Mouse (Mus musculus) MEL (cell line): ENCODE results near the gene 1810010D01Rik. TPM values are rescaled to one million over a fixed set of nuclear protein-coding genes. Genes with fewer than 3 reads are reported as not detected.

Experiments
- DNase-seq: peaks from one replicate; pipeline ENCODE4 v3.0.0; 2011; ENCODE audit warnings: low read depth, low spot score
- H3K27ac ChIP-seq: 2 replicates; pipeline ENCODE4 v1.5.1; 2012; ENCODE audit warnings: low read depth, mild to moderate bottlenecking, control low read depth, low read length, moderate library complexity; ENCODE audit not compliant: control insufficient read depth
- H3K27me3 ChIP-seq, 2 experiments: fragments of 150-350 bp in 1 of 2; sonication (generic) in 1 of 2; 2 replicates each; pipeline ENCODE4 v1.6.1; 2012; ENCODE audit warnings: low read length in 2 of 2, mild to moderate bottlenecking in 2 of 2, improper control_type of control experiment in 1 of 2, moderate library complexity in 1 of 2; ENCODE audit not compliant: insufficient read depth in 2 of 2, control insufficient read depth in 1 of 2
- H3K36me3 ChIP-seq, 2 experiments: 2 replicates each; pipeline ENCODE4 v1.6.1; 2012 to 2014; ENCODE audit warnings: low read length in 2 of 2, improper control_type of control experiment in 1 of 2, inconsistent platforms in 1 of 2, mild to moderate bottlenecking in 1 of 2; ENCODE audit not compliant: insufficient read depth in 2 of 2, control insufficient read depth in 1 of 2
- H3K4me1 ChIP-seq, 2 experiments: fragments of 150-350 bp in 1 of 2; sonication (generic) in 1 of 2; 2 replicates each; pipeline ENCODE4 v1.6.1; 2012; ENCODE audit warnings: low read length in 2 of 2, improper control_type of control experiment in 1 of 2, mild to moderate bottlenecking in 1 of 2; ENCODE audit not compliant: insufficient read depth in 2 of 2, control insufficient read depth in 1 of 2
- H3K4me3 ChIP-seq, 2 experiments: fragments of 150-350 bp in 1 of 2; sonication (generic) in 1 of 2; 2 replicates each; pipeline ENCODE4 v1.5.1; 2012; ENCODE audit warnings: low read depth in 2 of 2, low read length in 2 of 2, mild to moderate bottlenecking in 2 of 2, moderate library complexity in 2 of 2, control low read depth in 1 of 2, improper control_type of control experiment in 1 of 2; ENCODE audit not compliant: control insufficient read depth in 1 of 2, insufficient read depth in 1 of 2
- H3K79me2 ChIP-seq: 2 replicates; pipeline ENCODE4 v1.6.1; 2012; ENCODE audit warnings: mild to moderate bottlenecking, low read length, moderate library complexity; ENCODE audit not compliant: control insufficient read depth, poor library complexity, insufficient read depth
- H3K9ac ChIP-seq: 2 replicates; pipeline ENCODE4 v1.6.1; 2012; ENCODE audit warnings: low read depth, mild to moderate bottlenecking, control low read depth, low read length, moderate library complexity; ENCODE audit not compliant: control insufficient read depth, poor library complexity, severe bottlenecking
- H3K9me3 ChIP-seq: fragments of 150-350 bp; sonication (generic); replicated peaks from 2 replicates; pipeline ENCODE4 v1.6.1; 2012; ENCODE audit warnings: mild to moderate bottlenecking, low read length, improper control_type of control experiment, moderate library complexity; ENCODE audit not compliant: insufficient read depth
- BHLHE40 ChIP-seq: IDR thresholded peaks from 2 replicates; pipeline ENCODE4 v1.6.1; 2012; ENCODE audit warnings: low read depth, mild to moderate bottlenecking, inconsistent platforms, low read length, improper control_type of control experiment, borderline replicate concordance
- CHD1 ChIP-seq: IDR thresholded peaks from 2 replicates; pipeline ENCODE4 v1.6.1; 2012; ENCODE audit warnings: low read depth, mild to moderate bottlenecking, inconsistent platforms, low read length, improper control_type of control experiment
- CHD2 ChIP-seq: IDR thresholded peaks from 2 replicates; pipeline ENCODE4 v1.6.1; 2011; ENCODE audit warnings: low read length, improper control_type of control experiment
- CTCF ChIP-seq, 3 experiments: IDR thresholded peaks in 2 of 3; conservative IDR thresholded peaks in 1 of 3; 2 replicates each; pipeline ENCODE4 v1.5.1; 2011 to 2012; ENCODE audit warnings: low read length in 3 of 3, low read depth in 2 of 3, mild to moderate bottlenecking in 2 of 3, improper control_type of control experiment in 1 of 3, inconsistent platforms in 1 of 3, mixed read lengths in 1 of 3, moderate library complexity in 1 of 3; ENCODE audit not compliant: control insufficient read depth in 1 of 3, insufficient read depth in 1 of 3, poor library complexity in 1 of 3, severe bottlenecking in 1 of 3
- ELF1 ChIP-seq: IDR thresholded peaks from 2 replicates; pipeline ENCODE4 v1.6.1; 2014; ENCODE audit warnings: low read depth, mild to moderate bottlenecking, inconsistent platforms, low read length, improper control_type of control experiment, moderate library complexity
- ETS1 ChIP-seq: IDR thresholded peaks from 2 replicates; pipeline ENCODE4 v1.6.1; 2012; ENCODE audit warnings: low read depth, mild to moderate bottlenecking, inconsistent platforms, low read length, improper control_type of control experiment, moderate library complexity
- HCFC1 ChIP-seq: IDR thresholded peaks from 2 replicates; pipeline ENCODE4 v1.6.1; 2012; ENCODE audit warnings: low read depth, mild to moderate bottlenecking, inconsistent platforms, low read length, improper control_type of control experiment, moderate library complexity
- JUND ChIP-seq: IDR thresholded peaks from 2 replicates; pipeline ENCODE4 v1.6.1; 2011; ENCODE audit warnings: low read depth, mild to moderate bottlenecking, improper control_type of control experiment, low read length
- KAT2A ChIP-seq: conservative IDR thresholded peaks from 2 replicates; pipeline ENCODE4 v1.6.1; 2012; ENCODE audit warnings: low read depth, low read length, improper control_type of control experiment, inconsistent platforms
- MAX ChIP-seq: IDR thresholded peaks from 2 replicates; pipeline ENCODE4 v1.6.1; 2011; ENCODE audit warnings: low read length, improper control_type of control experiment
- MXI1 ChIP-seq: IDR thresholded peaks from 2 replicates; pipeline ENCODE4 v1.6.1; 2011; ENCODE audit warnings: mild to moderate bottlenecking, low read depth, low read length, improper control_type of control experiment
- MYC ChIP-seq: IDR thresholded peaks from 2 replicates; pipeline ENCODE4 v1.6.1; 2011; ENCODE audit warnings: low read depth, mild to moderate bottlenecking, low read length, improper control_type of control experiment, moderate library complexity
- NRF1 ChIP-seq: IDR thresholded peaks from 2 replicates; pipeline ENCODE4 v1.6.1; 2014; ENCODE audit warnings: low read depth, mild to moderate bottlenecking, inconsistent platforms, low read length, improper control_type of control experiment, moderate library complexity; ENCODE audit not compliant: poor library complexity, insufficient read depth, severe bottlenecking
- POLR2A ChIP-seq, 2 experiments: IDR thresholded peaks; 2 replicates each; pipeline ENCODE4 v1.6.1; 2011 to 2012; ENCODE audit warnings: low read length in 2 of 2, mild to moderate bottlenecking in 2 of 2, control low read depth in 1 of 2, improper control_type of control experiment in 1 of 2, low read depth in 1 of 2, moderate library complexity in 1 of 2; ENCODE audit not compliant: control insufficient read depth in 1 of 2, insufficient read depth in 1 of 2, poor library complexity in 1 of 2
- POLR2AphosphoS5 ChIP-seq: IDR thresholded peaks from 2 replicates; pipeline ENCODE4 v1.6.1; 2012; ENCODE audit warnings: low read depth, borderline replicate concordance, mild to moderate bottlenecking, inconsistent platforms, low read length, moderate library complexity, mixed read lengths
- RAD21 ChIP-seq: IDR thresholded peaks from 2 replicates; pipeline ENCODE4 v1.6.1; 2011; ENCODE audit warnings: mild to moderate bottlenecking, low read depth, low read length, improper control_type of control experiment
- RCOR1 ChIP-seq: IDR thresholded peaks from 2 replicates; pipeline ENCODE4 v1.6.1; 2012; ENCODE audit warnings: low read depth, mild to moderate bottlenecking, inconsistent platforms, low read length, improper control_type of control experiment
- TAL1 ChIP-seq: IDR thresholded peaks from 2 replicates; pipeline ENCODE4 v1.6.1; 2012; ENCODE audit warnings: mild to moderate bottlenecking, inconsistent platforms, low read length, moderate library complexity, mixed read lengths
- TCF12 ChIP-seq: IDR thresholded peaks from 2 replicates; pipeline ENCODE4 v1.6.1; 2014; ENCODE audit warnings: low read depth, mild to moderate bottlenecking, inconsistent platforms, low read length, improper control_type of control experiment, moderate library complexity
- UBTF ChIP-seq: IDR thresholded peaks from 2 replicates; pipeline ENCODE4 v1.6.1; 2012; ENCODE audit warnings: low read depth, mild to moderate bottlenecking, inconsistent platforms, low read length, improper control_type of control experiment, moderate library complexity, borderline replicate concordance; ENCODE audit not compliant: insufficient read depth
- USF1 ChIP-seq: IDR thresholded peaks from 2 replicates; pipeline ENCODE4 v1.6.1; 2014; ENCODE audit warnings: low read depth, mild to moderate bottlenecking, inconsistent platforms, low read length, improper control_type of control experiment, moderate library complexity
- ZKSCAN1 ChIP-seq: IDR thresholded peaks from 2 replicates; pipeline ENCODE4 v1.6.1; 2012; ENCODE audit warnings: low read depth, mild to moderate bottlenecking, inconsistent platforms, low read length, improper control_type of control experiment, moderate library complexity
- ZMIZ1 ChIP-seq: IDR thresholded peaks from 2 replicates; pipeline ENCODE4 v1.6.1; 2012; ENCODE audit warnings: low read depth, mild to moderate bottlenecking, inconsistent platforms, low read length, improper control_type of control experiment, moderate library complexity
- polyA plus RNA-seq, 2 experiments: library from polyadenylated mRNA; stranded (reverse) in 1 of 2; unstranded in 1 of 2; fragments of >175 nt in 1 of 2; fragments of >200 nt in 1 of 2; gene quantifications; 2 replicates each; pipeline versions ENCODE4 v1.2.1 to v1.2.4; 2012; ENCODE audit warnings: low replicate concordance in 2 of 2, low read depth in 1 of 2; ENCODE audit not compliant: insufficient read length in 2 of 2, insufficient read depth in 1 of 2, missing spikeins in 1 of 2
- total RNA-seq: library from RNA; depleted of rRNA; stranded (reverse); fragments of 300-350 nt; gene quantifications from 2 replicates; pipeline ENCODE4 v1.2.3, GENCODE M21; 2012; rRNA removed

Gene 1810010D01Rik
- total RNA-seq (not detected in 2 replicates), polyA plus RNA-seq (not detected)

- Histone ChIP-seq H3K9ac (no peak within 1 kb of the TSS), H3K4me3 (no peak within 1 kb of the TSS), H3K27me3 (no peaks in the 10 kb centered on the region), H3K79me2 (no peaks in the 10 kb centered on the region), H3K4me1 (no peaks in the 10 kb centered on the region), H3K36me3 (no peaks in the 10 kb centered on the region), H3K9me3 (no peaks in the 10 kb centered on the region)
- no peak for DNase-seq
- no peak for TF ChIP-seq JUND
- no peak for TF ChIP-seq POLR2AphosphoS5
- no peak for TF ChIP-seq MAX
- no peak for TF ChIP-seq CHD1
- no peak for TF ChIP-seq ZMIZ1
- TF ChIP-seq, all 39 proteins: peak for 0
- no peak within 1 kb of the TSS for H3K27ac ChIP-seq
These were observed at the start of gene 1810010D01Rik for GRCm38 (mm10) chr7:145208006-145208405. Gene 1810010D01Rik, minus strand, starts transcription at chr7:145208119.

- H3K4me3 ChIP-seq: no peak overlapping the region
- no peaks in the 10 kb centered on the region for H3K79me2 ChIP-seq
- H3K4me1 ChIP-seq: no peaks in the 10 kb centered on the region
- TF ChIP-seq TAL1 (no peak), KAT2A (no peak), RAD21 (no peak), UBTF (no peak), POLR2A (IDR thresholded peaks at IDR 0.05; ENCODE audit: control insufficient read depth in 1 of 2, insufficient read depth in 1 of 2, low read depth in 1 of 2, low read length in 2 of 2, poor library complexity in 1 of 2) (no peak)
- no peaks in the 10 kb centered on the region for H3K9me3 ChIP-seq
- H3K9ac ChIP-seq: no peak overlapping the region
- DNase-seq: no peak
- no peak overlapping the region for H3K27ac ChIP-seq
- no peaks in the 10 kb centered on the region for H3K27me3 ChIP-seq
- no peaks in the 10 kb centered on the region for H3K36me3 ChIP-seq
These were observed 48.2 kb upstream of the 1810010D01Rik start for GRCm38 (mm10) chr7:145256092-145256491.

DNA sequence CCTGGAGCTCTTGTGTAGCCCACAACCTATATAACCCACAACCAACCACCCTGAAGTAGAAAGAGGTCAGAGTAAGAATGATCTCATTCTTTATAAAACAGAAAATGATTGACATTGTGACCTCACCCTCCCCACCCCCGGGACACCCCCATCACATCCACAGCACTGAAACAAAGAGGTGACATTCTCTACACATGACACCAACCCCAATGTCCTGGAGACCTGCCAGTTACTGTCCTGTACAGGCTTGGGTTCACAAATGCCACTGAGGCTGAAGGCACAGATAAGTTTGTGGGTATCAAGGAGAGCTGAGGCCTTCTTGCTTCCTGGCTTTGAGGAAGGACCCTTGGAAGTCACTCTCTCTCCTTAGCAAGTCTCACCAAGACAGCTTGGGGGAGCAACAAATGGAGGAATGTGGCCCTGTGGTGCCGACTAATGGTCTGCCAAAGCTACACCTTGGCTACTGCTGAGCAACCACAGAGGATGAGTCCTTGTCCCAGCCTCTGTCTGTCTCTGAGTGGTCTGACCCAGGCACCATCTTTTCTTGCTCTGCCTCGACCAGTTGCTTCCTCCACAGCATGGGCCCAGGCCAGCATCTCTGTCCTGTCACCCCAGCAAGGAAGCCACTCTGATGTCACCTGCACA, 46.2 kb upstream of the 1810010D01Rik start:
- no peaks in the 10 kb centered on the region for H3K9me3 ChIP-seq
- no peaks in the 10 kb centered on the region for H3K36me3 ChIP-seq
- H3K4me3 ChIP-seq: no peak overlapping the region
- H3K9ac ChIP-seq: no peak overlapping the region
- no peak for TF ChIP-seq USF1
- TF ChIP-seq MYC: no peak
- TF ChIP-seq JUND: no peak
- no peak for TF ChIP-seq TCF12
- no peak for TF ChIP-seq POLR2AphosphoS5
- TF ChIP-seq CHD2: no peak
- TF ChIP-seq NRF1: no peak
- no peak for TF ChIP-seq CTCF (IDR thresholded peaks at IDR 0.05 in 2 of 3, conservative IDR thresholded peaks at IDR 0.05 in 1 of 3; ENCODE audit: control insufficient read depth in 1 of 3, insufficient read depth in 1 of 3, low read depth in 2 of 3, low read length in 3 of 3, poor library complexity in 1 of 3, severe bottlenecking in 1 of 3)
- no peak for TF ChIP-seq ETS1
- no peak for TF ChIP-seq MXI1
- no peak for TF ChIP-seq ZKSCAN1
- TF ChIP-seq RCOR1: no peak
- TF ChIP-seq MAX: no peak
- TF ChIP-seq UBTF: no peak
- no peak for TF ChIP-seq ELF1
- TF ChIP-seq BHLHE40: no peak
- TF ChIP-seq HCFC1: no peak
- H3K79me2 ChIP-seq: no peaks in the 10 kb centered on the region
- no peak for DNase-seq
- H3K27me3 ChIP-seq: no peaks in the 10 kb centered on the region
- no peaks in the 10 kb centered on the region for H3K4me1 ChIP-seq
- no peak overlapping the region for H3K27ac ChIP-seq
